Mouse (Mus musculus) frontal cortex, postnatal 36 days (tissue): ENCODE measurements around the gene Tceal9.
"Not testable (repeated sequence)": the region's sequence is repeated elsewhere in the genome, so short reads cannot be mapped to it uniquely, and the experiment has no call there.

Experiments used
- DNase-seq, 2 experiments: peaks; one replicate each; pipeline ENCODE4 v3.0.0; 2022; ENCODE audit warnings: low spot score in 2 of 2

Tceal9 gene

DNA sequence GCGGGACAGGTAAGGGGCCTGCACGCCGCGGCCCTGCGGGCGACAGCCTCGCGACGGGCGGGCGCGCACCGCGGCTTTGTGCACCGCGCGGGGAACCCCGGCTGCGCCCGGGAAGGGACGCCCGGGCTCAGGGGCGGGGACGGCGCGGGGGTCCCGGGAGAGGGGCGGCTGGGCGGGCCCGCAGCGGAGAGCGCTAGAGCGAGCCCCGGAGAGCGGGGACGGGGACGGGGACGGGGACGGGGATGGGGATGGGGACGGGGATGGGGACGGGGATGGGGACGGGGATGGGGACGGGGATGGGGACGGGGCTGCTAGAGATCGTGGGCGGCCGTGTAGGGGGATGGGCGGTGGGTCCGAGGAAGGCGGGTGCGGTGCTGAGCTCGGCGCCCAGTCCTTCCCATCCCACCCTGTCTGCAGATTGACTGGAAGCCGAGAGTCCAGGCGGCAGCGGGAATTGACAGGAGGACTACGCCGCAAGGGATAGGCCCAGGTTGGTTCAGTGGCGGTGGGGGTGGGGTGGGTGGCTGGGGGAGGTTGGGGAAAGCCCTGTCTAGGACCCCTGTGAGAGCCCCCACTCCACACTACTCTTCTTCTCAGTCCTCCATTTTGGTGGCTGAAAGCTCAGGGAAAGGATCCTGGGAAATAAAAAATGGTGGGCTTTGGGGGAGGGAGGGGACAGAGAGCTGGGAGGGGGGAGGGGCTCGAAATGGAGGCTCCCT, 25.7 kb downstream of the Tceal9 start:
- DNase-seq: not testable (repeated sequence)

DNA sequence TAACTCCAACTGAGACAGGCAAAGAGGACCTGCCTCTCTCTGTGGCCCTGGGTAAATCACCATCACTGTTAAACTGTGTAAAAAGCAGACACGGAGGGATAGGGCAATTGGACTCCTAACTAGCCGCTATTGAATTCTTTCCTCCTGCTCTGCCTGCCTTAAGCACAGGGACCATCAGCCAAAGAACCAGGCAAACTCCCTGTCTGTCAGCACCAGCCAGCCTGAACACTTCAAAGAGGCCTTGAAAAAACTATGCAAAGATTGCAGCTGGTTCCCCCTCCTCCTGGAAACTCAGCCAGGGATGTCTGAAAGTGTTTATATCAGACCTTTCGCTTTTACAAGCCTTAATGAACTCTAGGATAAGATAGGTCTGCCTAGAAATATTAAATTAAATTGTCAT, 29.7 kb downstream of the Tceal9 start:
- no peak for DNase-seq

- DNase-seq: no peak
Measured at GRCm38 (mm10) chrX:136275386-136275785, 30.5 kb downstream of the Tceal9 start.

GRCm38 (mm10) chrX:136277577-136277976, 32.7 kb downstream of the Tceal9 start:
- no peak for DNase-seq

- DNase-seq: no peak
Measured at GRCm38 (mm10) chrX:136278401-136278800, 33.5 kb downstream of the Tceal9 start.

- peak in 1 of 2 experiments; percentile 24 for DNase-seq
Measured at GRCm38 (mm10) chrX:136279410-136279809, 34.5 kb downstream of the Tceal9 start.

DNA sequence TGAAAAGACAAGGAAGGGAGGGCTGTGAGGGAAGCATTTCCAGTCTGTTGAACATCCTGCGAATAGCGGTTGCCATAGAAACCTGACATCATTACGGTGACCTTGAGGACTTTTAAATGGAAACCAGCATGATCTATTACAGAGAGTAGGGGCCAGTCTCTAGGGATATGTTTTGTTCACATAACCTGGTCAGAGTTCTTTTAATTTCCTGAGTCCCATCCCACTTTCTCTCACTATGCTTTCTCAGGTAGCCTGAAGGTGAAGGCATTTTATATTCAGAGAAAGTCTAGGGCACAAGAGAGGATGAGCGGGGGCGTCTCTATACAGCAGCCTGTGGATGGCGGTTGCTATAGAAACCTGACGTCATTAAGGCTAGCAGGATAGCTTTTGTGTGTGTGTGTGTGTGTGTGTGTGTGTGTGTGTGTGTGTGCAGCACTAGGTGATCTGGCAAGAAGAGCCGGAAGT, 46.0 kb downstream of the Tceal9 start:
- DNase-seq: peak in 1 of 2 experiments; percentile 60
